Mouse (Mus musculus) brain, adult 2 months (tissue): Measurements from ENCODE around the gene Clec2l.

Source experiments
- DNase-seq: peaks from one replicate; pipeline ENCODE4 v3.0.0; 2011; ENCODE audit warnings: low read depth, low spot score

Gene Clec2l

DNA sequence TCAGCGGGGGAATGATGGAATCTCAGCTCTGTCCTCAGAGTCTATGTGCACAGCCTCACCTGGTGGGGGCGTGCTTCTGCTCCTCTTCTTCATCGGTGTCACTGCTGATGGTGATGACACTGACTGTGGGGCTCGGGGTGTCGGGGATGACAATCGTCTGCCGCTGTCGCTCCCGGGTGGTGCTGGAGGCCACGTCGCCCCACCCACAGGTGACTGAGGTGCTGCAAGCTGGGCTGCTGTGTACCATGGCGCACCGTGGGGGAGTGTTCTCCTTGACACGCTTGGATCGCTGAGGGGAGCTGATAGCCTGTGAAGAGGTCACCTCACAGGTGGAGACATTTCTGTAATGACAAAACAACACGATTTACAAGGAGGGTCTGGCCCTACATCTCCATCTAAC is 53.0 kb downstream of the Clec2l start:
- no peak for DNase-seq

DNA sequence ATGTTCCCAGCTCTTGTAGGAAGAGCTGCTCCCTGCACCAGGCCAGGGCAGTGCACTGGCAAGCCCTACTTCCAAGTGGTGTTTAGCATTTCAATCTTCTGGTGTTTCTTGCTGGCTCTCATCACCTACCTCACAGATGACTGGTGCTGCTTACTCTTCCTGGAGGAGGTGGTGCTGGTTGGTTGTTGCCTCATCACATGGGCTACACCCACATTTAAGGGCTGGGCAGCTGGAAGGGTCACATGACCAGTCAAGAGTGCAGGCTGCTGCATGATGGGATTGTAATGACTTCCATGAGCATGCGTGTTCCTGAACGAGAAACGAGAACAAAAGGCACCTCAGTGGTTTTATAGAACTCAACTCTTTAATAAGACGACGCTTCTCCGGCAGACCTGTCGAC is 55.8 kb downstream of the Clec2l start:
- DNase-seq = no peak

DNA sequence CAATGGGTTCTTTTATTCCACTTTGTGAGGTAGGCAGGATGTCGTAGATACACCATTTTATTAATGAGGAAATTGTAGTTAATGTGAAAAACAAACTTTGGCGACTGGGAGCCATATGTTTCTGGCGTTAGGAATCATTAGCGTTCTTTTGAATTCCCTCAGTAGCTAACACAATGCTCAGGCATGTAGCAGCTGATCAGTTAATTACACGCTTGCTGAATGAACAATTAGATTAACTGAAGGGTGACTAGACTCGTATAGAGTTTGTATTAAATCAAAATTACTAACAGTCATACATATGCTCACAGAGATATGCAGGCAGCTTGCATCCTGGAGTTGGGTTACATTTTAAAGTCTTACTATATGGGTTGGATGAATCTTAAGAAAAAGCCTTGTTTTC is 56.4 kb downstream of the Clec2l start:
- no peak for DNase-seq

DNA sequence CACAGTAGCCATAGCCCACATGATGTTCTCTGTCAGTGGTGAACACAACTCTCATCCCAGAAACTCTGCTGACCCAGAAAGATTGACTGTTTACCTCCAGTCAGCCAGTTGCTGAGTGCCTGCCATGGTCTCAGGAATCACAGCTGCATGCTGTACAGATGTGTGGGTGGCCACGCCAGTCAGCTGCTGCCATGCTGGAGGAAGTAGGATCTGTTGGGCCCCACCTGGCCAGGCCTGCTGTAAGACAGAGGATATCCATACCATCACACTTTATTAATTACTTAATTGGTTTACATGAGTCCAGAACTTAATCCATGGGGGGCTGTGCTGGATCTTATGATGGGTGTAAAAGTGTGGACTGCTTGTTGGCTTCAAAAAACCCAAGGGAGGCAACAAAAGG is 58.5 kb downstream of the Clec2l start:
- no peak for DNase-seq

DNA sequence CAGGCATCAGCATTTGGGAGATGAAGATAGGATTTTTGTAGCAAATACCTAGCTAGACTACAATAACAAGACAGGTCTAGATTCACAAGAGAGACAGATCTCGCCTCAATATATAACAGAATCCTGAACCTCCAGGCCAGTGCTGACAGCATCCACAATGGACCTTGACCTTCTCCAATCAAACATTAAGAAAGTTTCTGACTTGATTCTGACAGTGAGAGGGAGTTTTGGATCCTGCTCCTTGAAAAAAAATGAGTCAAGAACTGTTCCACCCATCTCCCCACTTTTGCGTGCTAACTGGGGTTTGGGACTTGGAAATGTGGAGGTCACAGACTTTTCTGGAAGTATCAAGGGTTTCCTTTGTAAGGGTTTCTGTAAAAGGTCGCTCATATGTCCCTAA is 62.6 kb downstream of the Clec2l start:
- DNase-seq = no peak
